Mouse (Mus musculus) stomach, postnatal 0 days (tissue): ENCODE data around the gene Gpr1. TPM values are rescaled to one million over a fixed set of nuclear protein-coding genes. Genes with fewer than 3 reads are reported as not detected.

Source experiments
- ATAC-seq: fragments of 200-750 bp; cut with Nextera tagmentation; 2 replicates; pipeline ENCODE4 v1.8.0; 2017; ENCODE audit not compliant: low FRiP score, low TSS enrichment
- DNase-seq: peaks from one replicate; pipeline ENCODE4 v3.0.0-alpha.2; 2016; ENCODE audit warnings: low spot score
- H3K27ac ChIP-seq: fragments of 300-500 bp; sonication (generic); replicated peaks from 2 replicates; pipeline ENCODE4 v1.5.1; 2014; ENCODE audit warnings: mild to moderate bottlenecking, control low read depth
- H3K27me3 ChIP-seq: fragments of 300-500 bp; sonication (generic); 2 replicates; pipeline ENCODE4 v1.6.1; 2014; ENCODE audit warnings: low read length; ENCODE audit not compliant: control insufficient read depth, insufficient read depth
- H3K36me3 ChIP-seq: fragments of 300-500 bp; sonication (generic); 2 replicates; pipeline ENCODE4 v1.6.1; 2014; ENCODE audit warnings: low read length, mixed read lengths; ENCODE audit not compliant: control insufficient read depth, insufficient read depth
- H3K4me1 ChIP-seq: fragments of 300-500 bp; sonication (generic); replicated peaks from 2 replicates; pipeline ENCODE4 v1.6.1; 2014; ENCODE audit warnings: antibody characterized with exemption; ENCODE audit not compliant: control insufficient read depth, insufficient read depth
- H3K4me2 ChIP-seq: fragments of 300-500 bp; sonication (generic); replicated peaks from 2 replicates; pipeline ENCODE4 v1.6.1; 2014; ENCODE audit warnings: low read depth, mild to moderate bottlenecking, control low read depth, moderate library complexity
- H3K4me3 ChIP-seq: fragments of 300-500 bp; sonication (generic); 2 replicates; pipeline ENCODE4 v1.5.1; 2014; ENCODE audit warnings: low read depth, low read length, control low read depth
- H3K9ac ChIP-seq: fragments of 300-500 bp; sonication (generic); 2 replicates; pipeline ENCODE4 v1.6.1; 2014; ENCODE audit warnings: mild to moderate bottlenecking, low read length, control low read depth, mixed read lengths
- H3K9me3 ChIP-seq: fragments of 300-500 bp; sonication (generic); 2 replicates; pipeline ENCODE4 v1.6.1; 2016; ENCODE audit warnings: low read length; ENCODE audit not compliant: control insufficient read depth
- CTCF ChIP-seq: IDR thresholded peaks from 2 replicates; pipeline ENCODE4 v1.5.1; 2016; ENCODE audit warnings: antibody characterized with exemption, low read depth, mild to moderate bottlenecking, moderate library complexity
- EP300 ChIP-seq: optimal IDR thresholded peaks from 2 replicates; pipeline ENCODE3; 2016; ENCODE audit warnings: antibody characterized with exemption
- WGBS: fragments of 180-500 bp; shearing (Covaris S2); extraction: QIAGEN DNeasy Blood & Tissue Kit; methylation state at CpG from one replicate; pipeline ENCODE4 v1.1.7; 2014; 5-methylcytosine and 5-hydroxymethylcytosine counted together
- polyA plus RNA-seq: library from polyadenylated mRNA; unstranded; fragments of >200 nt; fragmentation: Nextera tagmentation; extraction: Ambion mirVana; gene quantifications from 2 replicates; pipeline ENCODE4 v1.2.1, GENCODE M21; 2015

Gpr1 gene
- polyA plus RNA-seq, 1 experiment from 2014 or later, result 0.05 TPM

- Histone ChIP-seq H3K9ac (no peak overlapping the region), H3K4me2 (no peak overlapping the region), H3K36me3 (no peaks in the 10 kb centered on the region), H3K27me3 (no peaks in the 10 kb centered on the region), H3K4me1 (no peaks in the 10 kb centered on the region), H3K9me3 (no peaks in the 10 kb centered on the region), H3K4me3 (no peak overlapping the region), H3K27ac (no peak overlapping the region)
- TF ChIP-seq EP300, result no peak
- no peak for TF ChIP-seq CTCF
- no peak for DNase-seq
- no peak for ATAC-seq
- WGBS, result 88% methylated on average over 1 of the region's 1 CpGs
Measured at GRCm38 (mm10) chr1:63203471-63203870, 10.9 kb downstream of the Gpr1 start.

- DNase-seq (no peak), ATAC-seq (no peak)
- no peak overlapping the region for H3K4me2 ChIP-seq
- no peak overlapping the region for H3K4me3 ChIP-seq
- no peaks in the 10 kb centered on the region for H3K9me3 ChIP-seq
- no peaks in the 10 kb centered on the region for H3K27me3 ChIP-seq
- WGBS, result 80% methylated on average over 1 of the region's 1 CpGs
- TF ChIP-seq EP300 (no peak), CTCF (no peak)
- H3K4me1 ChIP-seq, result no peaks in the 10 kb centered on the region
- no peak overlapping the region for H3K9ac ChIP-seq
- H3K27ac ChIP-seq, result no peak overlapping the region
- H3K36me3 ChIP-seq, result no peaks in the 10 kb centered on the region
Measured at GRCm38 (mm10) chr1:63201672-63202071, 12.7 kb downstream of the Gpr1 start.

DNA sequence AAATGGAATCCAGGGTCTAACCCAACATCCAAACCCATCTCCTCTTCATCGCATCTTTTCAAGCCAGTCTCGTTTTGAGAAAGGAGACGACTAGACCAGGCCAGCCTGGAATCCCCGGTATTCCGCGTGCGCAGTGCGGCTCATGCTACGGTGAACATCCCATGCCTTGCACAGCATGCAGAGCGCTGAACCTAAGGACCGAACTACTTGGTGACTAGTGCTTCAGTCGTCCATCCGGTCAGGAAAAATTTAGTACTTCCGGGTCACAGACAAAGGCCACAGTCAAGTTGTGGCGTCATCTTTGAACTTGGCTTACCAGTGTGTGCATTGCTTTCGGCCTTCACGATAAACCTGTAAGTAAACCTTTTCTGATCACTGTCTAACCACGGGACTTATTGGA lies 14.0 kb downstream of the Gpr1 start:
- Histone ChIP-seq H3K27me3 (no peaks in the 10 kb centered on the region), H3K9ac (no peak overlapping the region), H3K4me1 (no peaks in the 10 kb centered on the region), H3K4me3 (no peak overlapping the region), H3K4me2 (no peak overlapping the region), H3K27ac (no peak overlapping the region), H3K36me3 (no peaks in the 10 kb centered on the region), H3K9me3 (no peaks in the 10 kb centered on the region)
- WGBS, result 96% methylated on average over 18 of the region's 18 CpGs
- ATAC-seq (no peak), DNase-seq (no peak)
- no peak for TF ChIP-seq EP300

GRCm38 (mm10) chr1:63199387-63199786 lies 15.0 kb downstream of the Gpr1 start:
- H3K36me3 ChIP-seq, result no peaks in the 10 kb centered on the region
- H3K9ac ChIP-seq, result no peak overlapping the region
- DNase-seq (no peak), ATAC-seq (no peak)
- H3K9me3 ChIP-seq, result no peaks in the 10 kb centered on the region
- WGBS, result 69% methylated on average over 6 of the region's 6 CpGs
- H3K27me3 ChIP-seq, result no peaks in the 10 kb centered on the region
- no peaks in the 10 kb centered on the region for H3K4me1 ChIP-seq
- H3K4me2 ChIP-seq, result no peak overlapping the region
- H3K27ac ChIP-seq, result no peak overlapping the region
- H3K4me3 ChIP-seq, result no peak overlapping the region
- TF ChIP-seq CTCF (no peak), EP300 (no peak)

DNA sequence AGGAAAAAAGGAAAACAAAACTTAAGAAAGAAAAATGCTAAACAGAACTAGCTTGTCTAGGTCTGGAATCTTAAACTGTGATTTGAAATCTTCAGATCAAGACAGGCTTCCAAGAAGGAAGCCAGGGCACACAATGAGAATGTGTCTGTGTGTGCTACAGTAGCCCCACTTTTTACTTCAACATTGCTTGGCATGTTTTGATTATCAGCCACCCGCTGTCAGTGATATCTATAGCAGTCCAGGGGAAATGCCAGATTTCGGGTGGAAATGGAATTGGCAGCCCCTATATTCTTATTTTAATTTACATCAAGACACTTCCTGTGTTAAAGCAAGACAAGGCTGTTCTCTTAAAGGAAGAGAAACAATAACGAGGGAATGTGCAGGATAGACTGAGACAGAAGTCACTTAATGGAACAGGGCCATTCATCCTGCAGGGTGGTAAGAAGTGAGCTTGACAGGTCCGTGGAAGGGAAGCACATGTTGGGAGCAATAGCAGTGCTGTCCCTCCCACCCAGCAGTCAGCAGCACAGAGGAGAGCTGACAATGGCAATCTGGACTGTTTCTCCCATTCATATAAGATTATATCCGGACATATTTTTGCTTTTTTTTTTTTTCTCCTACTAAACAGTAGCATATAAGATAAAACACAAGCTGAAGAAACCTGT lies 18.4 kb downstream of the Gpr1 start:
- WGBS, result 35% methylated on average over 5 of the region's 5 CpGs
- Histone ChIP-seq H3K36me3 (no peaks in the 10 kb centered on the region), H3K27ac (no peak overlapping the region), H3K4me1 (no peaks in the 10 kb centered on the region), H3K4me3 (no peak overlapping the region), H3K9ac (no peak overlapping the region), H3K9me3 (no peaks in the 10 kb centered on the region), H3K4me2 (no peak overlapping the region), H3K27me3 (no peaks in the 10 kb centered on the region)
- ATAC-seq (no peak), DNase-seq (no peak)
- TF ChIP-seq CTCF, result no peak
- no peak for TF ChIP-seq EP300

GRCm38 (mm10) chr1:63192306-63193065 lies 21.9 kb downstream of the Gpr1 start:
- Histone ChIP-seq H3K27me3 (no peaks in the 10 kb centered on the region), H3K9ac (no peak overlapping the region), H3K27ac (no peak overlapping the region), H3K9me3 (no peaks in the 10 kb centered on the region), H3K4me3 (no peak overlapping the region), H3K4me1 (no peaks in the 10 kb centered on the region), H3K36me3 (no peaks in the 10 kb centered on the region), H3K4me2 (no peak overlapping the region)
- TF ChIP-seq CTCF (no peak), EP300 (no peak)
- WGBS, result 73% methylated on average over 11 of the region's 11 CpGs
- DNase-seq (no peak), ATAC-seq (0 out of 2 replicates have a peak, but pooled peaks have one; percentile 18)
